In the genomic region with DNA sequence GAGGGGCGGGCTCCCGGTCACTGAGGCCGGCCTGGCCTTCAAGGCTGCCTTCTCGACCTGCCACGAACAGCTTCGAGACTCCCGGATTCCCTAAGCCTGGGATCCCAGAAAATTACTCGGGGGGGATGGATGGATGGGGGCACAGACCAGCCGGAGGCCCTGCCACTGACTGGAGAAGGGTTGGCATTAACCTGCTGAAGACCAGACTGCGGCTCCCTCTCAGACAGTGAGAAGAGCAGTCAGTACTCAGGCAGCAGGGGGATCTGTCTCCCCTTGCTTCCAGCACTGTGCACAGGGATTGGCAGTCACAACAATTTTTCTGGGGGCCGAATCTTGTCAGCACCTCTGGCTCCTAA, we compare ENCODE assay signal across 9 mouse cellular contexts. TPM values are rescaled to one million over a fixed set of nuclear protein-coding genes. Genes with fewer than 3 reads are reported as not detected.
DNase-seq lines count a peak whose midpoint lies in the region; ATAC-seq and TF ChIP-seq lines count a peak whose summit lies in the region.
"Had no signal": no experiment of that assay in that cellular context is flagged by ENCODE, and none has a peak within 500 bp of the region (broad histone marks: within the 10 kb centered on the region; RNA-seq: fewer than 3 reads in every experiment).

No protein-coding gene starts in this region.

- no peak for DNase-seq in liver, adult 2 months (ENCODE audit: extremely low read depth, low read depth, low spot score)
- DNase-seq in liver: no peak
- DNase-seq in gastrocnemius, postnatal 25 days: no peak
- no peak for DNase-seq in layer of hippocampus, adult 9-10 months (ENCODE audit: low spot score)

- ATAC-seq in intestine, postnatal 0 days: no peak
- peak; percentile 66 for ATAC-seq in neural tube, embryonic 14.5 days (ENCODE audit: low read depth)
- no peak for ATAC-seq in monocyte, adult 5-6 weeks (replicated peaks; ENCODE audit: insufficient number of reproducible peaks, low FRiP score, low TSS enrichment, poor library complexity, severe bottlenecking)

- H3K4me1 ChIP-seq in liver, adult 2 months (ENCODE audit: control insufficient read depth, insufficient read depth, low read length): no peaks in the 10 kb centered on the region
- no peaks in the 10 kb centered on the region for H3K4me1 ChIP-seq in embryonic fibroblast, embryonic 13.5 days (ENCODE audit: control insufficient read depth, insufficient read depth, low read length)
- no peaks in the 10 kb centered on the region for H3K4me1 ChIP-seq in intestine, postnatal 0 days (replicated peaks; ENCODE audit: control insufficient read depth, insufficient read depth, low read length)
- peaks cover 10% of the 10 kb centered on the region for H3K4me1 ChIP-seq in neural tube, embryonic 14.5 days (ENCODE audit: control insufficient read depth, insufficient read depth, low read length)

- no peak for TF ChIP-seq POLR2A in liver, adult 2 months (IDR thresholded peaks at IDR 0.05; ENCODE audit: extremely low read depth, insufficient read depth, low read length)
- no peak for TF ChIP-seq POLR2A in embryonic fibroblast, embryonic 13.5 days (IDR thresholded peaks at IDR 0.05; ENCODE audit: low read depth, low read length)

- H3K27me3 ChIP-seq in liver, adult 2 months (ENCODE audit: control insufficient read depth, insufficient read depth, low read length): peaks cover 16% of the 10 kb centered on the region
- H3K27me3 ChIP-seq in intestine, postnatal 0 days (replicated peaks; ENCODE audit: control insufficient read depth, insufficient read depth, low read length): 0 out of 2 replicates have a peak, but pooled peaks cover 5% of the 10 kb centered on the region
- H3K27me3 ChIP-seq in neural tube, embryonic 14.5 days (ENCODE audit: control insufficient read depth, insufficient read depth, low read length): no peaks in the 10 kb centered on the region

- WGBS in liver, adult 2 months: 14% methylated on average over 11 of the region's 11 CpGs
- WGBS in intestine, postnatal 0 days: 7% methylated on average over 11 of the region's 11 CpGs
- WGBS in neural tube, embryonic 14.5 days: 7% methylated on average over 8 of the region's 11 CpGs

- H3K79me2 ChIP-seq in liver, adult 2 months (ENCODE audit: control insufficient read depth, insufficient read depth, low read length): no peaks in the 10 kb centered on the region

- H3K4me2 ChIP-seq in intestine, postnatal 0 days (replicated peaks; ENCODE audit: low read depth): peak overlapping the region; percentile 99
- H3K4me2 ChIP-seq in neural tube, embryonic 14.5 days (ENCODE audit: low read depth, low read length): peak overlapping the region; percentile 66

- H3K9ac ChIP-seq in liver, adult 2 months (ENCODE audit: low read depth, low read length): peak overlapping the region; percentile 62
- H3K9ac ChIP-seq in intestine, postnatal 0 days (ENCODE audit: low read depth, low read length): peak overlapping the region; percentile 60
- H3K9ac ChIP-seq in neural tube, embryonic 14.5 days (replicated peaks; ENCODE audit: low read depth, low read length): peak overlapping the region; percentile 90

- H3K4me3 ChIP-seq in liver, adult 2 months (ENCODE audit: insufficient read depth, low read depth, low read length): peak overlapping the region; percentile 59; the same call in 1 of the 2 replicates
- peak overlapping the region; percentile 38 for H3K4me3 ChIP-seq in embryonic fibroblast, embryonic 13.5 days (ENCODE audit: insufficient read depth, low read length)
- H3K4me3 ChIP-seq in intestine, postnatal 0 days (ENCODE audit: low read depth, low read length): peak overlapping the region; percentile 75
- H3K4me3 ChIP-seq in neural tube, embryonic 14.5 days (ENCODE audit: low read depth, low read length): peak overlapping the region; percentile 77

- TF ChIP-seq CTCF in liver, adult 2 months (IDR thresholded peaks at IDR 0.05; ENCODE audit: low read depth, low read length): no peak
- TF ChIP-seq CTCF in embryonic fibroblast, embryonic 13.5 days (IDR thresholded peaks at IDR 0.05; ENCODE audit: borderline replicate concordance, insufficient read depth, low read length): no peak
- 0 out of 2 replicates have a peak, but pooled peaks have one; percentile 17 for TF ChIP-seq CTCF in intestine, postnatal 0 days (IDR thresholded peaks at IDR 0.05; ENCODE audit: low read depth)

- H3K9me3 ChIP-seq in intestine, postnatal 0 days (ENCODE audit: control insufficient read depth): no peaks in the 10 kb centered on the region
- H3K9me3 ChIP-seq in neural tube, embryonic 14.5 days (ENCODE audit: control insufficient read depth, low read length): no peaks in the 10 kb centered on the region

- H3K27ac ChIP-seq in liver, adult 2 months (replicated peaks; ENCODE audit: insufficient read depth, low read depth, low read length): no peak overlapping the region
- H3K27ac ChIP-seq in embryonic fibroblast, embryonic 13.5 days (ENCODE audit: insufficient read depth, low read length): no peak overlapping the region
- H3K27ac ChIP-seq in intestine, postnatal 0 days (ENCODE audit: low read depth, low read length): no peak overlapping the region
- H3K27ac ChIP-seq in neural tube, embryonic 14.5 days (ENCODE audit: low read depth, low read length): peak overlapping the region; percentile 76

- H3K36me3 ChIP-seq in liver, adult 2 months (ENCODE audit: control insufficient read depth, insufficient read depth, low read length): no peaks in the 10 kb centered on the region
- H3K36me3 ChIP-seq in intestine, postnatal 0 days (ENCODE audit: control insufficient read depth, insufficient read depth): 0 out of 2 replicates have a peak, but pooled peaks cover 3% of the 10 kb centered on the region
- H3K36me3 ChIP-seq in neural tube, embryonic 14.5 days (ENCODE audit: control insufficient read depth, insufficient read depth, low read length): peaks cover 4% of the 10 kb centered on the region

RNA-seq across cellular contexts. Expression of gene Ppp1r26, which starts 0.7 kb away (rescaled TPM):
- 0.07 and 0.09 TPM in 2 replicates for total RNA-seq in liver, adult 2 months (2014; rRNA removed)
- 0.07 and 0.10 TPM in 2 replicates for polyA plus RNA-seq in liver, adult 2 months (2012; rRNA removed)
- polyA plus RNA-seq in embryonic fibroblast, embryonic 13.5 days (2011; ENCODE audit: insufficient read length, low read depth, missing spikeins): 2.4 and 3.7 TPM in 2 replicates
- polyA plus RNA-seq in intestine, postnatal 0 days (2015; fragmentation: Nextera tagmentation; extraction: Ambion mirVana): 0.61 and 0.73 TPM in 2 replicates
- polyA plus RNA-seq in neural tube, embryonic 14.5 days (2014; fragmentation: Nextera tagmentation; extraction: Ambion mirVana): 14.1 and 15.9 TPM in 2 replicates
- total RNA-seq in gastrocnemius, postnatal 25 days (2021): 1 to 10 TPM; 2.0 to 2.4 TPM
- total RNA-seq in monocyte, adult 5-6 weeks (2017): 0.10 TPM in 1 of 3 replicates, not detected in the others

RNA-seq across cellular contexts. Expression of gene 1700007K13Rik, which starts 18.8 kb away (rescaled TPM):
- 0.28 TPM in 1 of 2 replicates, not detected in the other for total RNA-seq in liver, adult 2 months (2014; rRNA removed)
- not detected in 2 replicates for polyA plus RNA-seq in liver, adult 2 months (2012; rRNA removed)
- 6.6 and 6.8 TPM in 2 replicates for polyA plus RNA-seq in embryonic fibroblast, embryonic 13.5 days (2011; ENCODE audit: insufficient read length, low read depth, missing spikeins)
- not detected in 2 replicates for polyA plus RNA-seq in intestine, postnatal 0 days (2015; fragmentation: Nextera tagmentation; extraction: Ambion mirVana)
- polyA plus RNA-seq in neural tube, embryonic 14.5 days (2014; fragmentation: Nextera tagmentation; extraction: Ambion mirVana): 4.7 and 7.5 TPM in 2 replicates
- not detected for total RNA-seq in gastrocnemius, postnatal 25 days (2021)
- total RNA-seq in monocyte, adult 5-6 weeks (2017): not detected in 3 replicates
- total RNA-seq: hematopoietic stem cell, adult 5-6 weeks had no signal

RNA-seq across cellular contexts. Expression of gene Mrps2, which starts 20.6 kb away (rescaled TPM):
- 10.9 and 14.3 TPM in 2 replicates for total RNA-seq in liver, adult 2 months (2014; rRNA removed)
- polyA plus RNA-seq in liver, adult 2 months (2012; rRNA removed): 51.5 and 52.3 TPM in 2 replicates
- 33.1 and 37.4 TPM in 2 replicates for polyA plus RNA-seq in embryonic fibroblast, embryonic 13.5 days (2011; ENCODE audit: insufficient read length, low read depth, missing spikeins)
- 24.5 and 25.1 TPM in 2 replicates for polyA plus RNA-seq in intestine, postnatal 0 days (2015; fragmentation: Nextera tagmentation; extraction: Ambion mirVana)
- 57.2 and 57.7 TPM in 2 replicates for polyA plus RNA-seq in neural tube, embryonic 14.5 days (2014; fragmentation: Nextera tagmentation; extraction: Ambion mirVana)
- total RNA-seq in gastrocnemius, postnatal 25 days (2021): 10 to 100 TPM; 25.1 to 25.8 TPM
- 6.6 to 12.3 TPM (median 7.7 TPM) in 3 replicates for total RNA-seq in monocyte, adult 5-6 weeks (2017)

RNA-seq across cellular contexts. Expression of gene Gbgt1, which starts 49.4 kb away (rescaled TPM):
- 0.65 and 1.7 TPM in 2 replicates for total RNA-seq in liver, adult 2 months (2014; rRNA removed)
- 0.66 and 0.86 TPM in 2 replicates for polyA plus RNA-seq in liver, adult 2 months (2012; rRNA removed)
- not detected in 2 replicates for polyA plus RNA-seq in embryonic fibroblast, embryonic 13.5 days (2011; ENCODE audit: insufficient read length, low read depth, missing spikeins)
- polyA plus RNA-seq in intestine, postnatal 0 days (2015; fragmentation: Nextera tagmentation; extraction: Ambion mirVana): 1.1 and 1.6 TPM in 2 replicates
- polyA plus RNA-seq in neural tube, embryonic 14.5 days (2014; fragmentation: Nextera tagmentation; extraction: Ambion mirVana): 0.23 and 1.6 TPM in 2 replicates
- total RNA-seq in gastrocnemius, postnatal 25 days (2021): 1 to 10 TPM in 1 of 2 experiments, under 1 TPM in 1; 0.54 to 1.0 TPM
- 0.76 to 1.8 TPM in 2 of 3 replicates, not detected in the other for total RNA-seq in monocyte, adult 5-6 weeks (2017)
- total RNA-seq: hematopoietic stem cell, adult 5-6 weeks had no signal

RNA-seq across cellular contexts. Expression of gene Gm10134, which starts 58.6 kb away (rescaled TPM):
- not detected in 2 replicates for total RNA-seq in liver, adult 2 months (2014; rRNA removed)
- not detected in 2 replicates for polyA plus RNA-seq in liver, adult 2 months (2012; rRNA removed)
- polyA plus RNA-seq in embryonic fibroblast, embryonic 13.5 days (2011; ENCODE audit: insufficient read length, low read depth, missing spikeins): not detected in 2 replicates
- 6.0 and 8.7 TPM in 2 replicates for polyA plus RNA-seq in intestine, postnatal 0 days (2015; fragmentation: Nextera tagmentation; extraction: Ambion mirVana)
- polyA plus RNA-seq in neural tube, embryonic 14.5 days (2014; fragmentation: Nextera tagmentation; extraction: Ambion mirVana): 3.5 TPM in 1 of 2 replicates, not detected in the other
- total RNA-seq in gastrocnemius, postnatal 25 days (2021): 1 to 10 TPM in 1 of 2 experiments, under 1 TPM in 1; 0.88 to 1.2 TPM
- total RNA-seq in monocyte, adult 5-6 weeks (2017): not detected in 3 replicates
- total RNA-seq: hematopoietic stem cell, adult 5-6 weeks had no signal
